Mouse (Mus musculus) kidney, embryonic 14.5 days (tissue): ENCODE measurements around the gene Gm8374. TPM values are rescaled to one million over a fixed set of nuclear protein-coding genes. Genes with fewer than 3 reads are reported as not detected.
"Not testable (repeated sequence)": the region's sequence is repeated elsewhere in the genome, so short reads cannot be mapped to it uniquely, and the experiment has no call there.

Source experiments
- ATAC-seq: fragments of 200-750 bp; cut with Nextera tagmentation; 2 replicates; pipeline ENCODE4 v1.8.0; 2017; ENCODE audit warnings: moderate number of reproducible peaks, mild to moderate bottlenecking, moderate TSS enrichment, moderate library complexity; ENCODE audit not compliant: low FRiP score, low TSS enrichment
- H3K27ac ChIP-seq: fragments of 300-500 bp; sonication (generic); 2 replicates; pipeline ENCODE4 v1.5.1; 2014; ENCODE audit warnings: low read depth, mild to moderate bottlenecking, low read length, moderate library complexity, mixed read lengths
- H3K27me3 ChIP-seq: fragments of 300-500 bp; sonication (generic); 2 replicates; pipeline ENCODE4 v1.6.1; 2014; ENCODE audit warnings: mild to moderate bottlenecking, low read length; ENCODE audit not compliant: control insufficient read depth, insufficient read depth
- H3K36me3 ChIP-seq: fragments of 300-500 bp; sonication (generic); 2 replicates; pipeline ENCODE4 v1.6.1; 2014; ENCODE audit warnings: low read length, mixed read lengths; ENCODE audit not compliant: control insufficient read depth, insufficient read depth
- H3K4me1 ChIP-seq: fragments of 300-500 bp; sonication (generic); 2 replicates; pipeline ENCODE4 v1.6.1; 2014; ENCODE audit warnings: low read length, mixed read lengths; ENCODE audit not compliant: control insufficient read depth, insufficient read depth
- H3K4me2 ChIP-seq: fragments of 300-500 bp; sonication (generic); replicated peaks from 2 replicates; pipeline ENCODE4 v1.6.1; 2014; ENCODE audit warnings: low read depth, mild to moderate bottlenecking, low read length
- H3K4me3 ChIP-seq: fragments of 300-500 bp; sonication (generic); 2 replicates; pipeline ENCODE4 v1.5.1; 2014; ENCODE audit warnings: mild to moderate bottlenecking, low read length
- H3K9ac ChIP-seq: fragments of 300-500 bp; sonication (generic); 2 replicates; pipeline ENCODE4 v1.6.1; 2014; ENCODE audit warnings: low read depth, mild to moderate bottlenecking, low read length, moderate library complexity
- H3K9me3 ChIP-seq: fragments of 300-500 bp; sonication (generic); 2 replicates; pipeline ENCODE4 v1.6.1; 2016; ENCODE audit warnings: low read length; ENCODE audit not compliant: control insufficient read depth
- WGBS: fragments of 180-500 bp; shearing (Covaris S2); extraction: QIAGEN DNeasy Blood & Tissue Kit; methylation state at CpG from one replicate; pipeline ENCODE4 v1.1.7; 2014; 5-methylcytosine and 5-hydroxymethylcytosine counted together
- polyA plus RNA-seq: library from polyadenylated mRNA; unstranded; fragments of >200 nt; fragmentation: Nextera tagmentation; extraction: Ambion mirVana; gene quantifications from 2 replicates; pipeline ENCODE4 v1.2.1, GENCODE M21; 2014

Gene Gm8374
- polyA plus RNA-seq: not detected in 2 replicates

GRCm38 (mm10) chr14:7365034-7365433 is at the start of gene Gm8374:
TSS of gene Gm8374 (minus strand) at chr14:7365134.
- not testable (repeated sequence) for H3K27me3 ChIP-seq, H3K9ac ChIP-seq, H3K36me3 ChIP-seq, H3K4me2 ChIP-seq, H3K9me3 ChIP-seq, H3K4me3 ChIP-seq, H3K4me1 ChIP-seq, H3K27ac ChIP-seq, ATAC-seq
- 85% methylated on average over 3 of the region's 3 CpGs for WGBS

DNA sequence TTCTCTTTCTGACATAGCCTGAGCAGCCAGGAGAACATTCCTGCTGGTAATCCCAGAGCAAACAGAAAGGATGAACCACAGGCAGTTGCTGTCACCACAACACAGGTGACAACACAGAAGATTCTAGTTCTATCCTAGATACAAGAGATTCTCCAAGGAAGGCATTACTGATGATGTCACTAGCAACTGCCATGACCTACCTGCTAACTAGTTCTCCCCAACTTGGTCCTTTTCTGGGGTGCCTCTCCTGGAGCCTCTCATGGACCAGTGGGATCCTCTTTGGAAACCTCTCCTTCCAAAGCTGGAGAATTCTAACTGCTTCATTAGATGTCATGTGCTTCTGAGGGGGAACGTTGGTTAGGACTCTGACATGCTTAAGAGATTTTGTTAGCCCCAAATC is 32.6 kb downstream of the Gm8374 start, which contains the start of gene Gm5797:
Gm5797 (minus strand) TSS at position 101 of the 400 bp plus-strand sequence.
- not testable (repeated sequence) for H3K9me3 ChIP-seq, H3K4me3 ChIP-seq, H3K36me3 ChIP-seq, H3K4me2 ChIP-seq, H3K27ac ChIP-seq, H3K4me1 ChIP-seq, ATAC-seq, H3K9ac ChIP-seq, H3K27me3 ChIP-seq
- no CpG with 5 or more reads among the region's 1 CpGs for WGBS

- WGBS: 2% methylated on average over 10 of the region's 19 CpGs
- Histone ChIP-seq H3K9ac (peak overlapping the region; percentile 48), H3K4me2 (peak overlapping the region; percentile 55), H3K4me3 (peak overlapping the region; percentile 44)
- not testable (repeated sequence) for H3K27ac ChIP-seq, H3K36me3 ChIP-seq, ATAC-seq, H3K27me3 ChIP-seq, H3K9me3 ChIP-seq, H3K4me1 ChIP-seq
Measured at GRCm38 (mm10) chr14:7315093-7315492, 49.8 kb downstream of the Gm8374 start.

- 3% methylated on average over 12 of the region's 35 CpGs for WGBS
- not testable (repeated sequence) for H3K27ac ChIP-seq, ATAC-seq, H3K4me1 ChIP-seq, H3K36me3 ChIP-seq, H3K27me3 ChIP-seq, H3K9me3 ChIP-seq
- peak within 1 kb of the TSS; percentile 44 for H3K4me3 ChIP-seq
- peak within 1 kb of the TSS; percentile 55 for H3K4me2 ChIP-seq
- peak within 1 kb of the TSS; percentile 48 for H3K9ac ChIP-seq
Measured at GRCm38 (mm10) chr14:7314661-7315060, 50.3 kb downstream of the Gm8374 start, which contains the start of gene Gm3739. TSS of gene Gm3739 (minus strand) at chr14:7315049.

Other genes with a start within 250 kb of the Gm8374 start
- gene Gm6676, start 239.7 kb downstream of the Gm8374 start, polyA plus RNA-seq: not detected in 2 replicates
- gene Gm3512, start 190.6 kb downstream of the Gm8374 start, polyA plus RNA-seq: 4.1 and 4.6 TPM in 2 replicates
- not detected in 2 replicates for gene Gm16434, start 170.6 kb downstream of the Gm8374 start, polyA plus RNA-seq
- not detected in 2 replicates for gene Gm3727, start 100.4 kb downstream of the Gm8374 start, polyA plus RNA-seq
- gene Gm3739, start 50.1 kb downstream of the Gm8374 start, polyA plus RNA-seq: 1.1 and 1.5 TPM in 2 replicates
- gene Gm5797, start 32.7 kb downstream of the Gm8374 start, polyA plus RNA-seq: not detected in 2 replicates
- not detected in 2 replicates for gene Gm3755, start 85.8 kb upstream of the Gm8374 start, polyA plus RNA-seq
- 0.34 and 0.84 TPM in 2 replicates for gene Gm3752, start 118.6 kb upstream of the Gm8374 start, polyA plus RNA-seq
- gene Gm3558, start 203.4 kb upstream of the Gm8374 start, polyA plus RNA-seq: 0.58 and 0.66 TPM in 2 replicates
- gene Gm10338, start 230.5 kb upstream of the Gm8374 start, polyA plus RNA-seq: not detected in 2 replicates